Mouse (Mus musculus) ES-Bruce4 (cell line): Measurements from ENCODE around the gene Casp1.

Experiments
- CTCF ChIP-seq: IDR thresholded peaks from one replicate; pipeline ENCODE4 v1.8.1; 2011; ENCODE audit warnings: low read depth, low read length
- EP300 ChIP-seq: IDR thresholded peaks from 2 replicates; pipeline ENCODE4 v1.6.1; 2011; ENCODE audit warnings: low read depth, low read length; ENCODE audit not compliant: insufficient read depth

GRCm38 (mm10) chr9:5343092-5343491 is 44.8 kb downstream of the Casp1 start:
- no peak for TF ChIP-seq CTCF
- no peak for TF ChIP-seq EP300
